Mouse (Mus musculus): ENCODE measurements around the gene Stk36.

Stk36 gene

GRCm38 (mm10) chr1:74601267-74601962, at the start of gene Stk36, which contains the start of gene Rnf25:
Gene Stk36, plus strand, starts transcription at chr1:74601445.
Gene Rnf25, minus strand, starts transcription at chr1:74601397.
- DNase-seq (ENCODE audit: low spot score in 2 of 2) = peak; percentile 81 to 86

GRCm38 (mm10) chr1:74559061-74559460, 42.2 kb upstream of the Stk36 start:
- DNase-seq (ENCODE audit: low spot score in 2 of 2) = no peak

GRCm38 (mm10) chr1:74565834-74566233, 35.4 kb upstream of the Stk36 start:
- DNase-seq (ENCODE audit: low spot score in 2 of 2) = no peak

- no peak for DNase-seq (ENCODE audit: low spot score in 2 of 2)
Observed at GRCm38 (mm10) chr1:74569739-74570719, 31.2 kb upstream of the Stk36 start.

GRCm38 (mm10) chr1:74582621-74583020, 18.6 kb upstream of the Stk36 start:
- DNase-seq (ENCODE audit: low spot score in 2 of 2) = no peak

- no peak for DNase-seq (ENCODE audit: low spot score in 2 of 2)
Observed at GRCm38 (mm10) chr1:74584616-74585398, 16.4 kb upstream of the Stk36 start.

- peak in 1 of 2 experiments; percentile 8 for DNase-seq (ENCODE audit: low spot score in 2 of 2)
Observed at GRCm38 (mm10) chr1:74587233-74587772, 13.9 kb upstream of the Stk36 start.

- peak; percentile 98 to 99 for DNase-seq (ENCODE audit: low spot score in 2 of 2)
Observed at GRCm38 (mm10) chr1:74587773-74588445, 13.3 kb upstream of the Stk36 start, which contains the start of the genes Zfp142 and Bcs1l. Gene Zfp142, minus strand, starts transcription at chr1:74588246. Gene Bcs1l, plus strand, starts transcription at chr1:74588289.

GRCm38 (mm10) chr1:74594434-74594833, 6.8 kb upstream of the Stk36 start:
- DNase-seq (ENCODE audit: low spot score in 2 of 2) = no peak

- DNase-seq (ENCODE audit: low spot score in 2 of 2) = peak in 1 of 2 experiments; percentile 9
Observed at GRCm38 (mm10) chr1:74600501-74601266, 561 bp upstream of the Stk36 start.

- no peak for DNase-seq (ENCODE audit: low spot score in 2 of 2)
Observed at GRCm38 (mm10) chr1:74624183-74624582, 22.9 kb downstream of the Stk36 start.

GRCm38 (mm10) chr1:74626076-74626475, 24.8 kb downstream of the Stk36 start:
- no peak for DNase-seq (ENCODE audit: low spot score in 2 of 2)

GRCm38 (mm10) chr1:74628001-74628400, 26.8 kb downstream of the Stk36 start:
- DNase-seq (ENCODE audit: low spot score in 2 of 2) = no peak

GRCm38 (mm10) chr1:74632734-74633133, 31.5 kb downstream of the Stk36 start:
- DNase-seq (ENCODE audit: low spot score in 2 of 2) = no peak

- no peak for DNase-seq (ENCODE audit: low spot score in 2 of 2)
Observed at GRCm38 (mm10) chr1:74643524-74643923, 42.3 kb downstream of the Stk36 start.

GRCm38 (mm10) chr1:74643926-74644325, 42.7 kb downstream of the Stk36 start:
- DNase-seq (ENCODE audit: low spot score in 2 of 2) = no peak

GRCm38 (mm10) chr1:74661448-74662195, 60.4 kb downstream of the Stk36 start, which contains the start of gene Ttll4:
Gene Ttll4, plus strand, starts transcription at chr1:74661745.
- DNase-seq (ENCODE audit: low spot score in 2 of 2) = peak; percentile 88 to 90

- DNase-seq (ENCODE audit: low spot score in 2 of 2) = no peak
Observed at GRCm38 (mm10) chr1:74662253-74662865, 61.1 kb downstream of the Stk36 start.

- no peak for DNase-seq (ENCODE audit: low spot score in 2 of 2)
Observed at GRCm38 (mm10) chr1:74665153-74665552, 63.9 kb downstream of the Stk36 start.

All from spleen, postnatal 36 days (tissue).